Mouse (Mus musculus) brain, embryonic 14.5 days (tissue): ENCODE data around the gene Gng2. TPM values are rescaled to one million over a fixed set of nuclear protein-coding genes. Genes with fewer than 3 reads are reported as not detected.

ENCODE experiments used
- DNase-seq: peaks from one replicate; pipeline ENCODE4 v3.0.0-alpha.2; 2011; ENCODE audit warnings: low read depth
- CTCF ChIP-seq: fragments of 200-500 bp; IDR thresholded peaks from 2 replicates; pipeline ENCODE4 v1.5.1; 2012; ENCODE audit warnings: inconsistent platforms, mild to moderate bottlenecking, moderate library complexity, borderline replicate concordance; ENCODE audit not compliant: insufficient read depth, insufficient read length; ENCODE audit errors: extremely low read depth
- POLR2A ChIP-seq: fragments of 200-500 bp; IDR thresholded peaks from 2 replicates; pipeline ENCODE4 v1.6.1; 2012; ENCODE audit warnings: mild to moderate bottlenecking, inconsistent platforms, borderline replicate concordance; ENCODE audit not compliant: poor library complexity, insufficient read depth, insufficient read length, severe bottlenecking; ENCODE audit errors: extremely low read depth
- polyA plus RNA-seq: library from polyadenylated mRNA; depleted of rRNA; stranded (reverse); fragments of >200 nt; gene quantifications from 2 replicates; pipeline ENCODE4 v1.2.3, GENCODE M21; 2012

Gene Gng2
- polyA plus RNA-seq, 1 experiment, result 363 TPM

DNA sequence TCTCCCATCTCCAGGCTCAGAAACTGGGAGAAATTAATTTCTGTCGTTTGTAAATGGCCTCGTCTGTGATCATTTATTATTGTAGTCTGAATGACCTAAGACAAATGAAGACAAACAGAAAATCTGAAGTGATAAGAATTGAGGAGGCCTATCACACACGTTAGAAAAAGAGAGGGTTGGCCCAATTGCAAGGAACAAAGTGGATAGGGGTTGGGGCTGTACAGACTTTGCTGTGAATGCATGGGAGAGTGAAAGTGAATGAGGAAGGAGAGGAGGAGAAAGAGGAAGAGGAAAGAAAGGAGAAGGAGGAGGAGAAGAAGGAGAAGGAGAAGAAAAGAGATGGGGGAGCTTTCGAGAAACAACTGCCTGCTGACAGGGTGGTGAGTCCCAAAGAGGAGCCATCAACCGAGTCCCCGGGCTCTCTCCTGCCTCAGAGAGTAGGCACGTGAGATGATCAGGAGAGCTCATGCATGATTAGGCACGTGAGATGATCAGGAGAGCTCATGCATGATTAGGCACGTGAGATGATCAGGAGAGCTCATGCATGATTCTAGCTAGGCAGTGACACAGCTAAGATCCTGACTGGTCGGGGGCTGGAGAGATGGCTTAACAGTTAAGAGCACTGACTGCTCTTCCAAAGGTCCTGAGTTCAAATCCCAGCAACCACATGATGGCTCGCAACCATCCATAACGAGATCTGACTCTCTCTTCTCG lies 5.0 kb downstream of the Gng2 start:
- no peak for DNase-seq

GRCm38 (mm10) chr14:19970845-19971244 lies 6.6 kb downstream of the Gng2 start:
- no peak for DNase-seq
- TF ChIP-seq POLR2A (no peak), CTCF (no peak)

More for the DNA sequence above, 5.0 kb downstream of the Gng2 start:
- TF ChIP-seq CTCF, result no peak
- no peak for TF ChIP-seq POLR2A

DNA sequence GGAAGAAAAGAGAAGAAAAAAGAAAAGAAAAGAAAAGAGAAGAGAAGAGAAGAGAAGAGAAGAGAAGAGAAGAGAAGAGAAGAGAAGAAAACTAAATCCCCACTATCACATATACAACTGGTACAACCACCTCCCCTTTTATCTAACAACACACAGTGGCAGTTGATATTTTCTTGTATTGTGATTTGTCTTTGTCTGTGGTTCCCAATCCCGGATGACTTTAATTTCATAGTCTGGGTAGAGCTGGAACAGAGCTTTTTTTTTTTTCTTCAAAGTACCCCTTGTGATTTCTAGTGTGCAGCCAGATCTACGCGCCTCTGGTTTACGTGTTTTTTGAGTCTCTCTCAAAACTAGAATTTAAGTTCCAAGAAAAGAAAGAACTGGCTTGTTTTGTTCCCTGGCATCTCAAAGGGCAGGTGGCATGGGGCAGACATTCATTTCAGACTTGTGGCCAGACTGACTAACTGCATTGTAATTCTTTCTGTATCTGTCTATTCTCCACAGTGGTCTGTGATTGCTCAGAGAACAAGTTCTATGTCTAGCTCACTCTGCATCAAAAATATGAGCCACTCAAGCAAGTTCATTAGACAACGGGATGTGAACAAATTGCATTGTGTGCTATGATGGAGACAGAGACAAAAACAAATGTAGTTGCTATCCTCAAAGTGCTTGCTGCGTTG lies 7.2 kb downstream of the Gng2 start:
- no peak for DNase-seq
- no peak for TF ChIP-seq CTCF
- no peak for TF ChIP-seq POLR2A

GRCm38 (mm10) chr14:19969566-19969965 lies 7.9 kb downstream of the Gng2 start:
- no peak for DNase-seq
- TF ChIP-seq CTCF (no peak), POLR2A (no peak)

DNA sequence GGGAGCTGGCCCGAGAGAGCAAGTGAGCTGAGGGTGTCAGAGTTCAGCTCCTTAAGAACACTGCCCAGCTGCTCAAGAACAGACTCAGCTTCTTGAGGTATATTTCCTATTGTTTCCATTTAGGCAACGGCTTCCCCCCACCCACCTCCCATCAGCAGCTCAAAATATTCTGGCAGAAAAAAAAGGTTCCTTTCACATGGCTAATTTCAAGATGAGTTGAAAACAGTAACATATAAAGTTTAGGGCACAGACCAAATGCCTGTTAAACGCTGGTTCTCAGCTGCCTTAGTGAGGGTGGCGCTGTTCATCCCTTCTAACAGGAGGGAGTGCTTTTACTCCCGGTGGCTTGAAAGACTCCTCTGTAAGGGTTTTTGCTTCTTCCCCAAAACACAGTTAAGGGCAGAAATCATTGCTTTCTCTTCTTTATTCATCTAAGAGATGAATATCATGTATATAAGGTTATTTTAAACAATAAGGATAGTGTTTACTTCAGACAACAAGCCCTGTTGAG lies 8.4 kb downstream of the Gng2 start:
- no peak for DNase-seq
- TF ChIP-seq POLR2A (no peak), CTCF (no peak)

GRCm38 (mm10) chr14:19968321-19969010 lies 9.0 kb downstream of the Gng2 start:
- TF ChIP-seq POLR2A (no peak), CTCF (no peak)
- no peak for DNase-seq

GRCm38 (mm10) chr14:19967482-19967881 lies 9.9 kb downstream of the Gng2 start:
- TF ChIP-seq CTCF, result no peak
- peak; percentile 56 for DNase-seq

DNA sequence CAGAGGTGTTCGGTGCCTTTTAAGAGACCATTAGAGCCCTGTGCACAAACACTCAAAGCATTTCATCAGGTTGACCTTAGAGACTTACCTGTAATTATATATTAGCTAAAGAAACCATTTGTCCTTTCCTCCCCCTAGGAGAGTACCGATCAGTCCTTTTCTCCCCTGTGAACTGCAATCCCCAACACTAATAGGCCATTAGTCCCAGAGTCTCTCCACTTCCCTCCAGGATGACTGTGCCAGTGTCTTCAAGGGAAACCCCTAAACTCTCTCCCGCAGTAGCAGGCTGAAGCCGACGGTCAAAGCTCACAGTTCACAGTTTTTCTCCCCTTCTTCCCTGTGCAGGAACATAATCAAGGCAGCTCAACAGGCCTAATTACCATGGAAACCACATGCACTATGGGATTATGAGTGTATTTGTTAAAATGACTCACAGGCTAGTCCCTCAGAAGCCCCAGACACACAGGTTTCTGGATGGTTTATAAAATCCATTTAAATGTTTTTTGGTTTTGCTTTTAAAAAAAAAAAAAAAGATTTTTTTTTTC lies 13.4 kb downstream of the Gng2 start:
- DNase-seq, result peak; percentile 85
- TF ChIP-seq POLR2A (no peak), CTCF (no peak)

DNA sequence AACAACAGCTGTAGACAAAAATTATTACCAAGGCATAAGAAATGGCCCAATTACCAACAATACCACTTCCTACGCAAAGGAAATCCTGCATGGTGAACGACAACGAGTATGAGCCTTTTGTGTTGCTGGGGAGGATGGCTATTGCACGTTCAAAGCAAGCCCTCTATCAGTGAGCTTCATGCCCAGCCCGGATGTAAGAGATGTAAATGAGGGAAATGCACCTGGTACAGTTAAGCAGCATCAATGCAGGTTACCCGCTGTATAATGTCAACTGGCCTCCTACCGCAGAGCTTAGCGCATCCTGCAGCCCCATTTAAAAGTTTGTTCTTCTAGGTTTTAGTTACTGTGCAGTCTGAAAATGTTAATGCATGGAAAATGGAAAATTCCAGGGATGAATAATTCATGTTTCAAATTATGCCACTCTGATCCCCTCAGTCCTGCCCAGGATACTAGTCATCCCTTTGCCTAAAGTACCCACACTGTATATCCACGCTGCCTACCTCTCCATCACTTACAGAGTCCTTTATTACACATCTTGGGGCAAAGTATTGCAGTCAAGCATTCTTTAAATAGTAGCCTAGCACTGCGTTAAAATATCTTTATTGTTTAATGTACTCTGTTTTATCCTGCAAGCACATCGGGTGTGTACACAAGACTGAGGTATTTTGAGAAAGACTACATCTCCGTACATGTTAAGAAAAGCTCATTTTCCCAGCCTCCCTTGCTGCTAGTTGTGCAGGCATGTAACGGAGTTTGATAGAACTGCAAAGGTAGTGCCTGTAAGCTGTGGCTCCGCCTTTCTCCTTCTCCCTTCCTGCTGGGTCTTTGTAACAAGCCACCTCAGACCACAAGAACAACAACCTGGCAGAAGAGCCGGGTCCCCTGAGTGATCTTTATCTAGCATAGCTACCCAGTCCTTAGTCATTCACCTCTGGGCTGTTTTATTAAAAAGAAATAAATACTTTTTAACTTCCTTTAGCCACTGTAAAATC lies 15.2 kb downstream of the Gng2 start:
- TF ChIP-seq CTCF, result no peak
- TF ChIP-seq POLR2A, result no peak
- DNase-seq, result peak; percentile 56

DNA sequence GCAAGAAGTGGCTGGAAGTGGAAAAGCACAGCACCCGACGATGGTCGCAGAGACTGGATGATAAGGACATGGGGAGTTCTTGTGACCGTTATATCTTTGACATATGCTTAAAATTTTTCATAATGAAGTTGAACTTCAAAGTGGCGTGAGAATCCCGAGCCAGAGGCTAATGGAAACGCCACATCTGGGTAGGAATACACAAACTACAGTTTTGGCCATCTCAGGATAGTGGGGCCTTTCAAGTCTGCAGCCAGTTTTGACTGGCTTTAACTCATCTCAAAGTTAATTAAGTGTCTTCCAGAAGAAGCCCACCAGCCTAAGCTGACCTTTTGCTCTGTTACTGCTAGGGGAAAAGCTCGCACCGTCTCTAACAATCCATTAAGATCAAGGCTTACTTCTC lies 17.6 kb downstream of the Gng2 start:
- DNase-seq, result no peak
- TF ChIP-seq CTCF (no peak), POLR2A (no peak)
